11 mouse cellular contexts compared by ENCODE assay signal in genomic region chr8:54705743-54706142, GRCm38 (mm10).
DNase-seq lines count a peak whose midpoint lies in the region; ATAC-seq and TF ChIP-seq lines count a peak whose summit lies in the region.
"Had no signal": no experiment of that assay in that cellular context is flagged by ENCODE, and none has a peak within 500 bp of the region (broad histone marks: within the 10 kb centered on the region; RNA-seq: fewer than 3 reads in every experiment).

No protein-coding gene starts in this region.

- peak; percentile 54; the same call in 1 of the 2 replicates for TF ChIP-seq CTCF in kidney, postnatal 0 days (IDR thresholded peaks at IDR 0.05; ENCODE audit: low read depth)
- TF ChIP-seq CTCF in hindbrain, postnatal 0 days (IDR thresholded peaks at IDR 0.05; ENCODE audit: low read depth): peak; percentile 31

- H3K9me3 ChIP-seq in kidney, postnatal 0 days (replicated peaks; ENCODE audit: low read length): no peaks in the 10 kb centered on the region
- H3K9me3 ChIP-seq in kidney, embryonic 14.5 days (ENCODE audit: control insufficient read depth, low read length): no peaks in the 10 kb centered on the region
- no peaks in the 10 kb centered on the region for H3K9me3 ChIP-seq in hindbrain, postnatal 0 days (ENCODE audit: low read length)
- H3K9me3 ChIP-seq: limb, embryonic 15.5 days had no signal

- H3K9ac ChIP-seq in kidney, postnatal 0 days (ENCODE audit: low read depth, low read length): no peak overlapping the region
- no peak overlapping the region for H3K9ac ChIP-seq in kidney, embryonic 14.5 days (ENCODE audit: low read depth, low read length)
- no peak overlapping the region for H3K9ac ChIP-seq in hindbrain, postnatal 0 days (replicated peaks; ENCODE audit: low read length)
- H3K9ac ChIP-seq: limb, embryonic 15.5 days had no signal

- intact Hi-C loops in left cerebral cortex, postnatal 14 days (cut with DNase I): no loop called here

- H3K36me3 ChIP-seq in kidney, postnatal 0 days (ENCODE audit: insufficient read depth, low read length): no peaks in the 10 kb centered on the region
- H3K36me3 ChIP-seq in kidney, embryonic 14.5 days (ENCODE audit: control insufficient read depth, insufficient read depth, low read length): no peaks in the 10 kb centered on the region
- H3K36me3 ChIP-seq in hindbrain, postnatal 0 days (ENCODE audit: insufficient read depth, low read length): no peaks in the 10 kb centered on the region
- H3K36me3 ChIP-seq: limb, embryonic 15.5 days had no signal

- no peak overlapping the region for H3K27ac ChIP-seq in kidney, postnatal 0 days
- no peak overlapping the region for H3K27ac ChIP-seq in kidney, embryonic 14.5 days (ENCODE audit: low read depth, low read length)
- no peak overlapping the region for H3K27ac ChIP-seq in hindbrain, postnatal 0 days
- H3K27ac ChIP-seq: limb, embryonic 15.5 days had no signal

- 67% methylated on average over 2 of the region's 2 CpGs for WGBS in kidney, postnatal 0 days
- WGBS in kidney, embryonic 14.5 days: 66% methylated on average over 2 of the region's 2 CpGs
- 50% methylated on average over 2 of the region's 2 CpGs for WGBS in hindbrain, postnatal 0 days

- no peak overlapping the region for H3K4me2 ChIP-seq in kidney, postnatal 0 days (ENCODE audit: low read length)
- no peak overlapping the region for H3K4me2 ChIP-seq in kidney, embryonic 14.5 days (replicated peaks; ENCODE audit: low read depth, low read length)
- no peak overlapping the region for H3K4me2 ChIP-seq in hindbrain, postnatal 0 days (ENCODE audit: low read depth, low read length)
- H3K4me2 ChIP-seq: limb, embryonic 15.5 days had no signal

- DNase-seq in CD4-positive, CD25-positive, alpha-beta regulatory T cell, adult 2 months (ENCODE audit: low read depth, low spot score): peak; percentile 27
- peak; percentile 4 for DNase-seq in kidney, postnatal 0 days (ENCODE audit: low spot score)
- DNase-seq in MN1 (ENCODE audit: low spot score): peak; percentile 9
- peak; percentile 20 for DNase-seq in hindbrain, postnatal 0 days (ENCODE audit: low spot score)
- DNase-seq in layer of hippocampus, postnatal 36 days: no peak
- DNase-seq in left cerebral cortex, postnatal 14 days (ENCODE audit: low spot score in 2 of 2): no peak
- DNase-seq: thymus, postnatal 36 days had no signal

- H3K27me3 ChIP-seq in kidney, postnatal 0 days (ENCODE audit: insufficient read depth, low read length): no peaks in the 10 kb centered on the region
- H3K27me3 ChIP-seq in kidney, embryonic 14.5 days (ENCODE audit: control insufficient read depth, insufficient read depth, low read length): no peaks in the 10 kb centered on the region
- no peaks in the 10 kb centered on the region for H3K27me3 ChIP-seq in hindbrain, postnatal 0 days (ENCODE audit: insufficient read depth, low read length)
- H3K27me3 ChIP-seq: limb, embryonic 15.5 days had no signal

- no peaks in the 10 kb centered on the region for H3K4me1 ChIP-seq in kidney, postnatal 0 days (replicated peaks; ENCODE audit: insufficient read depth, low read length)
- H3K4me1 ChIP-seq in kidney, embryonic 14.5 days (ENCODE audit: control insufficient read depth, insufficient read depth, low read length): no peaks in the 10 kb centered on the region
- H3K4me1 ChIP-seq in hindbrain, postnatal 0 days (ENCODE audit: insufficient read depth, low read length): no peaks in the 10 kb centered on the region
- H3K4me1 ChIP-seq: limb, embryonic 15.5 days had no signal

- no peak for ATAC-seq in CD4-positive, CD25-positive, alpha-beta regulatory T cell, adult 4 months
- no peak for ATAC-seq in kidney, postnatal 0 days (replicated peaks; ENCODE audit: low FRiP score, low read depth)
- no peak for ATAC-seq in kidney, embryonic 14.5 days (ENCODE audit: low FRiP score, low TSS enrichment)
- ATAC-seq in hindbrain, postnatal 0 days: no peak
- ATAC-seq: intestine, embryonic 16.5 days had no signal

- no peak overlapping the region for H3K4me3 ChIP-seq in kidney, postnatal 0 days (replicated peaks; ENCODE audit: low read depth, low read length)
- H3K4me3 ChIP-seq in kidney, embryonic 14.5 days (ENCODE audit: low read length): no peak overlapping the region
- H3K4me3 ChIP-seq in hindbrain, postnatal 0 days (ENCODE audit: low read length): no peak overlapping the region
- H3K4me3 ChIP-seq: limb, embryonic 15.5 days had no signal

Comparison
In these comparisons a context has a peak if more than half of its experiments do, and no peak if none do; other contexts are left out.
1. DNase-seq: peak in CD4-positive, CD25-positive, alpha-beta regulatory T cell, adult 2 months (single experiment), kidney, postnatal 0 days (single experiment), MN1 (single experiment) and hindbrain, postnatal 0 days (single experiment); none in layer of hippocampus, postnatal 36 days (0 of 2) and left cerebral cortex, postnatal 14 days (0 of 2).